Mouse (Mus musculus) layer of hippocampus, postnatal 25 days (tissue): Measurements from ENCODE around the gene Nhlrc1. TPM values are rescaled to one million over a fixed set of nuclear protein-coding genes. Genes with fewer than 3 reads are reported as not detected.

Experiments used
- DNase-seq, 2 experiments: peaks; one replicate each; pipeline ENCODE4 v3.0.0; 2022; ENCODE audit warnings: mixed read lengths in 2 of 2, low spot score in 1 of 2; ENCODE audit errors: extremely low spot score in 1 of 2
- total RNA-seq, 2 experiments: library from RNA; stranded (reverse); gene quantifications; 2 replicates each; pipeline ENCODE4 v1.2.3; 2021

Gene Nhlrc1
- total RNA-seq, 2 experiments from 2014 or later = 17.4 to 20.6 TPM

GRCm38 (mm10) chr13:47013740-47014139, 910 bp downstream of the Nhlrc1 start:
- DNase-seq = no peak

GRCm38 (mm10) chr13:47001590-47001989, 13.1 kb downstream of the Nhlrc1 start:
- DNase-seq = no peak

DNA sequence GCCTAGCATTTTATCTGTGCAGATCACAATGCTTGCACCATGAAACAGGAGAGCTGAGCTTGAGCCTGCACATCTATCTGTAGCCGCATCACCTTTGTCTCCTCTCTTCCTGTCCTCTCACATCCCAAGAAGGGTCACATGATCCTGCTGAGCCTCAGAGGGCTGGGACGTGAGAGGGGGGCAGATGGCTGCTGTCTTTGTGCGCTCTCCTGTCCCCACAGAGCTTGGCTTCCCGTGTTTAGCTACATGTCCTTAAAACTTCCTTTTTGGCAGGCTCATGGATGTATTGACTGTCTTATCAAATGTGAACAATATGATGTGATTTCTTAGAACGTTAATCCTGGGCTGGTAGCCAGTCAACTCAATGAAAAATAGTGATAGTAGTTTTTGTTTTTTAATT, 15.2 kb downstream of the Nhlrc1 start:
- DNase-seq = no peak

DNA sequence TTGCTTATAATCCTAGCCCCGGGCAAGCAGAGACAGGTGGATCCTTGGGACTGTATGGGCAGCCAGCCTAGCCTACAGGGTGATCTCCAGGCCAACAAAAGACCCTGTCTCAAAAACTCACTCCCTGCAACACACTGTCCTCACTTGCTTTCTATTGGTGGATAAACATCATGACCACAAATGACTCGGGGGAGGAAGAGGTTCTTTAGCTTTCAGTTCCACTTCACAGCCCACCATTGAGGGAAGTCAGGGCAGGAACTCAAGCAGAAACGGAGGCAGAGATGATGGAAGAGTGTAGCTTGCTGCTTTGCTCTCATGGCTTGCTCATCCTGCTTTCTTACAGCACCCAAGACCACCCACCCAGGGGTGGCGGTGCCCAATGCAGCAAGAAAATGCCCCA, 17.3 kb downstream of the Nhlrc1 start:
- DNase-seq = no peak

DNA sequence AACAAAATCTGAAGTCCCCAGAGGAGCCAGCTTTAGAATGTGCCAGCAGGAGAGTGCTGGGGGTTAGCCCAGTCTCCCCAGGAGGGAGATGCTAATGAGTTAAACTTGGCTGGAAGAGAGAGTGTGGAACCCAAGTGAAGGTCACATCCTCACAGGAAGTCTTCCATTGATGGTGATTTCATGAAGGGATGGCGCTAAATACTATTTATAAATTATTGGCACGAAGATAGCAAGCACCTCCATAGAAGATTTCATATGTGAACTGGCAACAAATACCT, 21.4 kb downstream of the Nhlrc1 start:
- DNase-seq = no peak

GRCm38 (mm10) chr13:46992516-46993273, 22.0 kb downstream of the Nhlrc1 start:
- no peak for DNase-seq

GRCm38 (mm10) chr13:46990376-46991011, 24.2 kb downstream of the Nhlrc1 start:
- no peak for DNase-seq

DNA sequence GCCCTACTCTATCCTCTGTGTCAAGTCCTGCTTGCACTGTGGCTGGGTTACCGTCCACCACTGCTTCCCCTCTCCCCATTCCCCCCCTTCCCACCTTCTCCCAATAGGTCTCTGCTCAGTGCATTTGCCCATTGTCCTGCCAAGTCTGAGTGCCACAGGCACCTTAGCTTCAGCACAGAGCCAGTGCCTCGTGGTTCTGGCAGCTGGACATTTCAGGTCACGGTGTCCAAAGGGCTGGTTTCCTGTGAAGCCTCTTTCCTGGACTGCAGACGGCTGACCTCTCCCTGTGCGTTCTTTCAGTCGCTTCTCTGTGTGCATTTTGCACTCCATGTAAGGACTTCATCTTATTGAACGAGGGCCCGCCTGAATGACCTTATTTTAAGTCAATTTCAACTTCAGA, 26.7 kb downstream of the Nhlrc1 start:
- no peak for DNase-seq

DNA sequence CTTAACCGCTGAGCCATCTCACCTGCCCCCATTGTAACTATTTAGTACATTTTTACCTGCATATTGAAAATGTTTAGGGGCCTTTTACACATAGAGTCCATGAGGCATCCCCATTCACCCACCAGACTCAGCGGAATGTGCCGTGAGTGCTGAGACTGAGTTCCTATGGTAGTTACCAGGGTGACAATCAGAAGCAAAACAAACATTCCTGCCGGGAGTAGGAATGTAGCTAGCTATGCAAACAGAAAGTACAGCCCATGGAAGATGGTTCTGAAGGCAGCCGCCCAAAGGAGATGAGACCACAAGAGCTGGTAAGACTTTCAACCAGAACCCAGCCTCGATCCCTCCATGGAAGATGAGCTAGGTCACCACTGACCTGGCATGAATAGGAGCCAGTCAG, 28.4 kb downstream of the Nhlrc1 start:
- no peak for DNase-seq

- no peak for DNase-seq
Measured at GRCm38 (mm10) chr13:46983878-46984277, 30.8 kb downstream of the Nhlrc1 start.

GRCm38 (mm10) chr13:46979836-46980490, 34.7 kb downstream of the Nhlrc1 start:
- DNase-seq = no peak

GRCm38 (mm10) chr13:46976532-46976931, 38.1 kb downstream of the Nhlrc1 start:
- no peak for DNase-seq

- DNase-seq = no peak
Measured at GRCm38 (mm10) chr13:46975930-46976329, 38.7 kb downstream of the Nhlrc1 start.

- no peak for DNase-seq
Measured at GRCm38 (mm10) chr13:46975031-46975551, 39.6 kb downstream of the Nhlrc1 start.

- no peak for DNase-seq
Measured at GRCm38 (mm10) chr13:46970286-46970945, 44.2 kb downstream of the Nhlrc1 start.

- no peak for DNase-seq
Measured at GRCm38 (mm10) chr13:46968626-46969025, 46.0 kb downstream of the Nhlrc1 start.

DNA sequence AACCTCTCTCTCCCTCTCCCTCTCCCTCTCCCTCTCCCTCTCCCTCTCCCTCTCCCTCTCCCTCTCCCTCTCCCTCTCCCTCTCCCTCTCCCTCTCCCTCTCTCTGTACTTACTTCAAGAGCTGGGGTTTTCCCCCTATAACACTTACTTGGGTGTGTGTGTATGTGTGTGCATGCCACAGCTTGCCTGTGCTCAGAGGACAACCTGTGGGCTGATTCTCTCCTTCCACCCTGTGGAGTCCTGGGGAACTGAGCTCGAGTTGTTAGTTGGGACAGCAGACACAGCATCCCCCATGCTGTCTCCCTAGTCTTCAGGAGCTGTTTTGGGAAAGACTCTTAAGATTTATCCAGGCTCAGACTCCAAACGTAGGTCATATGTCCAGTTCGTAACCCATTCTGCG, 47.3 kb downstream of the Nhlrc1 start:
- DNase-seq = no peak
